Mouse (Mus musculus): ENCODE measurements at regions not wholly inside any gene's neighbourhood (a gene's known extent, or its start where the extent isn't known, plus 50 kb on each side); places are given as distances from the start of the nearest gene placed in this dataset.

DNA sequence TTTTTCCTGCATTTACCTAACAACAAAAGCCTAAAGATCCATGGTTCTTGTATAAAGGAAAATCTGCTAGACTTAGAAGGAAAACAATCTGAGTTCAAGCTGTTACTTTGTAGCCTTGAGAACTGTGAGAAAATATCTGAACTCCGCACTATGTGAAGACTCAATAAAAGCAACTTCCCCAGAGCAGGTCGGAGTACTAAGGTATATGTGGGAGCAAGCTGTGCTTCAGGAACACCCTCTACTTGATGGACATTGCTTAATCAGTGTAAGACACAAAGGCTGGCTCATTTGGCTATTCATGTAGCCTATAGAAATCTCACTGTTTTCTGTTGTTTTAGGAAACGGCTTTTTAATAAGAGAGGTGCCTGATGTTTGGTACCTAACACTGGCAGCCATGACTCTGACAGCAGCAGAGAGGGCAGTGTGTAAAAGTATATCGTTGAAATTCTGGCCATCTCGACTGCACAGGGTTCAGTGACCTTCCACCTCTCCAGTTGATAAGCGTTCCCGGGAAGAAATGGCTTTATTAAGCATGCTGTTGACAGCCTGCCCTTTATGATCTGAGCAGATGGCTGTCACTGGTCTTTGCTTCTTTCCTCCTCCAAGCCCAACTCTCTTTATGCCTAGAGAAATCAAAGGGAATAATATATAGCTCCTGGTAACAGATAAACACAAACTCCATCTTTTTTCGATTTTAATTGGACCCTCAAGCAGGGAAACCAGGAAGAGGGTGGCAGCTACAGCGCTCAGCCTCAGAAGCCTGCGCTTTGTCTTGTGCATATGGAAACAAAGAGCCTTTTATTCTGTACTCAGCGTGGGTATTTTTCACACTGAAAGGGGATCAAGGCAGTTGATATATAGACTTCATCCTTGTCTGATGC is 443.7 kb upstream of the Sel1l start:
- DNase-seq (ENCODE audit: low spot score), result no peak

DNA sequence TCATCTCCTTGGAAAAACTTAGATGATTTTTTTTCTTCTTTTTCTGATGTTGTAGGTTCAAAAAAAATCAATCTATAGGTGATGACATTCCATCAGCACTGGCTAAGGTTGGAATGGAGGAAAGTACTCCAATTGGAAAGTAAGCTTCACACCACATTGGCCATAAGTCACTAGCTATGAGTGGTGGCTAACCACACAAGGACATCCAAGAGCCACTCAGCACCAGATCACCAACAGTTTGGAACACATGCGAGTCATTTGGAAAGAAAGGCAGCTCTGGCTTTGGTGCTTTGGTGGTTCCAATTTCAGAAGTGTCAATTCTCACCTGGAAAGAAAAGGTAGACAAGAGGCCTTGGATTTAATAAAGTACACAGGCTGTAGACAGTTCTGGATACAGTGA is 442.5 kb upstream of the Sel1l start:
- DNase-seq (ENCODE audit: low spot score), result no peak

DNA sequence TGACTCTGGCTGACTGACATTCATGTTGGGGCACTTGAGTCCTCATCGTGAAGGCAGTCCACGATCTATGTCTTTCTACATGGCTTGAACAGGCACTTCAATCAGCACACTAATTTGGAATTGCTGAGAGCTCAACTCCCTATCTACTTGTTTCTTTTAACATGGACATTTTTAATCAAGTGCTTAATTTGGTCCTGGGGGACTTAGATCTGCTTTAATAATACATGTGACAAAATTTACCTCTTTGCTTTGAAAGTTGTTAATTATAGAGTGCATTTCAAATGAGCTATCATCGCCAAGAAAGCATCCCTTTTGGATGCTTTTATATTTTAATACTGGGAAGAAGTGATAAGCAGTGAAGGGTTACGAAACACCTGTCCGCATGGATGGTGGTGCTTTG is 436.6 kb upstream of the Sel1l start:
- DNase-seq (ENCODE audit: low spot score), result no peak

DNA sequence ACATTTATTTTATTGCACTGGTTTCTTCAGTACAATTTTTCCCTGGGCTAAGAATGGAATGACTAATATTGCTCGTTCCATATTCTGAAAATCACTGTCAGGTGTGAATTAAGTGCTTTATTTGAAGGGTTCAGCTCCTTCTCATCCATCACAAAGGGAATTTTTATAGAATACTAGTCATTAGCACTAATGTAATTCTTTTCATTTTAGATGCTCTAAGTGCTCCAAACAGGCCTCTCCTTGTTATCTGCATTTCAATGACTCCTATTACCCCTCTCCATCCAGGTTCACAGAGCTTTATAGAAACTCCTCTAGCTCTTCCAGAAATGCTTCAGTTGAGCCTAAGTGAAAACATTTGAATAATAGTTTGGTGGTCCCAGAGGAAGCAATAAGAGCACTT is 431.5 kb upstream of the Sel1l start:
- no peak for DNase-seq (ENCODE audit: low spot score)

DNA sequence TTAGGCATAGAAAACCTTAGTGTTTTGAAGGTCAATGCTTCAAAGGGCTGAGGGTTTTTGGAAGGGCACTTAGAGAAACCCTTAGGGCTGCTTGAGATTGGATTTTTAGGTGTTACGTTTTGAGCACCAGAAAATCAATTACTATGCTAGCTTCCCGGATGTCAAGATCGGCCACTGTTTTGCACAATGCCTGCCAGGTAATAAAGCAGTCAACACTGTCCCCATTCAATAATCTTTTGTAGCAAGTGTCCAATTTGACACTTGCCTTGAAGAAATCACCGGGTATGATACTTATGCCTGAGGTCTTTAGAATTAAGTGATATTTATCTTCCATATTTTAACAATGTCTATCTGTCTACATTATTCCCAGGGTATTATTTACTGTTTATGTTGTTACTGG is 403.0 kb upstream of the Sel1l start:
- DNase-seq (ENCODE audit: low spot score), result no peak

DNA sequence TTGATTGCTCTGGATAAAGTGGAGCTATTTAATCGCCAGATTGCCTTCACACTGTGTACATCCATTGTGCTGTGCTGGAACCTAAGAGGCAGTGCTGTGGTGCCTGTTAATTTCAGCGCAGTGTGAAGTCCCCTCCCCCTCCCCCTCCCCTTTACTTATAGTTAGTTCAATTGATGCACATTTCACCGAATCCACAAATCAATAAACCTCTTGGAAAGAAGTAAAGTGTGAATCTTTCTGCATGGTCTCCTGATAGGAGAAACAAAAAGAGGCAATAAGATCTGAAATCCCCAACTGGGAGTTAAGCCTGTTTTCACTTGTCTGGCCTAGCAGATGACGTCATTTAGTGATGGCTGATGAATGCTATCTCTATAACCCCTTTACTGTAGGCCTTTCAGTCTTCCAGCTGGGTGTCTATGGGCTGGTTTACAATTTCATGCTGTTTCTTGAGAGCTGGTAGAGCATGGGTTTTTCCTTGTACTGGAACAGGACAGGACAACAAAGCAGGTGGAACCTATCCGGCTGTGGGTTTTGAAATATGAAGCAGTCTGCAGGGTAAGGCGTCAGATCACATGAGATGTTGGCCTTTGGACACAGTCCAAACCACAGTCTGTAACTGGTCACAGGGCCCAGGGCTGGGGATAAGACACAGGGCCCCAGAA is 398.0 kb upstream of the Sel1l start:
- no peak for DNase-seq (ENCODE audit: low spot score)

DNA sequence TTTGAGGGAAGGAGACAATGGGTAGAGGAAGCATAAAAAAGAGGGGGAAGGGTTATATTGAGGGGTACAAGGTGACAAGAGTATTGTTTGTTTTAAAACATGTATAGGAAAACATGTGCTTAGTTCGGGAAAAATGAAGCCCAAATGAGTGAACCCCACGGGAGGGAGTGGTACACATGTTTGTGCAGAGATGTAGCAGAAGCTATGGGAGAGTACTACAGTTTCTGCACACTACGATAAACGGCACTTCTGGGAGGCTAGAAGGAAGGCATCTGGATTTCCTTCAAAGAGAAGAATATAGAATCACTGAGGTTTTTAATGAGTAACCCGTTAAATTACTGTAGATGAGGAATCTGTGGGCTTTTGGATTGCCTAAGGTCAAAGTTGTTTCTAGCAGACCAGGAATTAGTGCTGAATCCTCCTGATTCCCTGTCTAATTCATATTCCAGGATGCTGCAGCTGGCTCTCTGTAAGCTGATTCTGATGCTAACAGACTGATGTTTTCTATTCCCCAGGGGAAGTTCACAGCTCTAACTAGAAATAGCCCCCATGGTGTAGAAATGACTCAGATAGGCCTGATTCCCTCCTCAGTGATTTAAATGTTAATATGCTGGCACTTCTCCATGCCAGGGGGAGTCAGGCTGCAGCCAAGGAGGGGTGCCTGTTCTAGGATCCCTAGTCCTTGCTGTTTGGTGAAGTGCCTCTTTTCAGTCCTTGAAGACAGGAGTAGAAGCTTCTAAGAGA is 391.2 kb upstream of the Sel1l start:
- DNase-seq (ENCODE audit: low spot score), result no peak

DNA sequence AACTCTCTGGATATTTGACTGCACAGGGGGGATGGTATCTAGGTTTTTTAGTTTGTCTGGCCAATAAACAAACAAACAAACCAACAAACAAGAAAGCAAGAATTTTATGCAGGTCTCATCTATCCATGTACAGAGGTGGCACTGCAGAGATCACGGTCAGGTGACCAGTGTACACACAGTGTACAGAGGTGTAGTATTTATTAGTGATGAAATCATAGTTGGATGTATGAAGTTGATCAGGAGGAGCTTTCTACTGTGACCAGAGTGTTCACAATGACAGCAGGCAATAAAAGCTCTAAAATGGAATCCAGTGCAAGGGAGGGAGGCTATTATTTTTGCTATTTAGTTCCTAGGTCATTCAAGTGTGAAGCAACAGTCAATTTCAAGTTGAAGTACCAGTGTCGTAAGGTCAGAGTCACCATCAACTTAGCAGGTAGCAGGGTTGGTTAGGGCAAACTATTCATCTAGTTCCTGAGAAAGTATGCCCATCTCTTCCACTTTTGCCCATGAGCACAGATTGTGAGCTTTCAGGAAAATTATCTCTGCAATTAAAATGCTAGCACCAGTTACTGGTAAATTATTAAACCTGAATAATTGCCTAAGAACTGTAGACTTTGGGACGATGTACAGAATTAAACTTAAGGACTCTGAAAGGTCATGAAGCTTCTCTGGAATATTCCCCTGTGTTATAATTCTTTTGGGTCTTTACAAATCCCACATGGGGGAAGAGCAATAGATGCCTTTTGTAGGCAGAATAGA is 384.9 kb upstream of the Sel1l start:
- DNase-seq (ENCODE audit: low spot score), result no peak

DNA sequence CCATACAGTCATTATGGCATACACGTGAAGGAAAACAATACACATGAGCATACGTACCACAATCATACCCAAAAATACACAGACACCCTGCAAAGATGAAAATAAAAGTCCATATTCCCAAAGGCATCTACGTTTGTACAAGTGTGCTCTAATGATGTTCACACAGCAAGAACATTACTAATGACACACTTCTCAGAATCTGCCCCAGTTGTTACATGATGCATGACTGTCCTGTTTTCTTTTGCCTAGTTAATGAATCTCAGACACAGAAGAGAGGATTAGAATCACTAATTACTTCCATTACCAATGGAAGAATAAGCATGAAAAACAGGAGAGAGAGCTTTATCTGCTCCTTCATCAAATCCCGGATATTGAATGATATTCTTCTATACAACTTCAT is 379.6 kb upstream of the Sel1l start:
- DNase-seq (ENCODE audit: low spot score), result no peak

DNA sequence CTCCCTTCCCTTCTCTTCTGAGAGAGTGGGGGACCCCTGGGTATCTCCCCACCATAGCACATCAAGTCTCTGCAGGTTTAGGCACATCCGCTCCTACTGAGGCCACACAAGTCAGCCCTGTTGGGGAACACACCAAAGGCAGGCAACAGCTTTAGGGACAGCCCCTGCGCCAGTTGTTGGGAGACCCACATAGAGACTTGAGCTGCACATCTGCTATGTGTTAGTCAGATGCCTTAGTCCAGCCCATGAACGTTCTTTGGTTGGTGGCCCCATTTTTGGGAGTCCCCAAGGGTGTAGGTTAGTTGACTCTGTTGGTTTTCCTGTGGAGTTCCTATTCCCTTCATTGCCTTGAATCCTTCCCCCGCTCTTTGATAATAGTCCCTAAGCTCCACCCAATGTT is 354.4 kb upstream of the Sel1l start:
- no peak for DNase-seq (ENCODE audit: low spot score)

DNA sequence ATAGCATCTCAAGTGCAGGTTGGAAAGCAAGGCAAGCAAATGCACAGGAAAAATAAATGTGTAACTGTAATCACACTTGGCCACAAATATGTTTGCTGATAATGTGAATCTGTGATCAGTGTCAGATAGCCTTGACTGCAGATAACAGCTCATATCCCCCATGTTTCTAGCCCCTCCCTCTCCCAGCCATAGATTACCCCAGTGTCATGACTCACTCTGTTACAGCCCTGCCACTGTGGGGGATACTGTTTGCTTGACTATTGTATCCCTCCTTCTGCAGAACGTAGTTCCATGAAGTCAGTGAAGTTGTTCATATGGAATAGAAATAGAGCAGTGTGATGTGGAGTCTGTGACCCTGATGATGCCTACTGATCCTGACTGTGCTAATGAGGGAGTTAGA is 351.6 kb upstream of the Sel1l start:
- DNase-seq (ENCODE audit: low spot score), result no peak

DNA sequence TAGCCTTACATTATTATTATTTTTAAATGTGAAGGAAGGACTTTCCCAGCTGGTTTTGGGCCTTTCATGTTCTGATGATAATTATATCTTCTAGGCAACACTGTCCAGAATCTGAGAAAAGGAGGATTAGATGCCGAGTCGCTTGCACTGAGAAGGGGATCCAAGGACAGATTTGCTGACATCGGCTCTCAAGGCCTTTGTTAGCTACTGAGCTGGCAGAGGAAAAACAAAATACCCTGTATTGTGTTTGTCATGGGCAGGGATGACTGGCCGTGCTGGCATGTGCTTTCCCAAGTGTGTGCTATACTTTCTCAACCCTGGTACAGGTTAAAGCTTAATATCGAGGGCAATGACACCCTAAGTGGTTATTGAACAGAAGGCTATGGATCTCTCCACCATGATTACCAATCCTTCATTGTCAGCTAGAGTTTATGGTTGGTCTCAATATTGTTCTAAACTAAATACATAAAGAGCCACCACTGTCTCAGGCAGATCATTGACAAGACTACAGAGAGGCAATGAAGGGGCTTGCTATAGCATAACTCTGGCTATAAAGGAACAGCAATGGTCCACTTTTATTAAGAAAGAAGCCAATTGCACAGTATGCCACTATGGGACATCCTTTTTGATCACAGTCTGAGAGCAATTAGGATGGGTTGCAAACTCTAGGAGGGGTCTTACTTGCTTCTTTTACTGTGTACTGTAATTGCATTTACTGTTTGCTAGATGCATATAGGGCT is 350.0 kb upstream of the Sel1l start:
- no peak for DNase-seq (ENCODE audit: low spot score)

DNA sequence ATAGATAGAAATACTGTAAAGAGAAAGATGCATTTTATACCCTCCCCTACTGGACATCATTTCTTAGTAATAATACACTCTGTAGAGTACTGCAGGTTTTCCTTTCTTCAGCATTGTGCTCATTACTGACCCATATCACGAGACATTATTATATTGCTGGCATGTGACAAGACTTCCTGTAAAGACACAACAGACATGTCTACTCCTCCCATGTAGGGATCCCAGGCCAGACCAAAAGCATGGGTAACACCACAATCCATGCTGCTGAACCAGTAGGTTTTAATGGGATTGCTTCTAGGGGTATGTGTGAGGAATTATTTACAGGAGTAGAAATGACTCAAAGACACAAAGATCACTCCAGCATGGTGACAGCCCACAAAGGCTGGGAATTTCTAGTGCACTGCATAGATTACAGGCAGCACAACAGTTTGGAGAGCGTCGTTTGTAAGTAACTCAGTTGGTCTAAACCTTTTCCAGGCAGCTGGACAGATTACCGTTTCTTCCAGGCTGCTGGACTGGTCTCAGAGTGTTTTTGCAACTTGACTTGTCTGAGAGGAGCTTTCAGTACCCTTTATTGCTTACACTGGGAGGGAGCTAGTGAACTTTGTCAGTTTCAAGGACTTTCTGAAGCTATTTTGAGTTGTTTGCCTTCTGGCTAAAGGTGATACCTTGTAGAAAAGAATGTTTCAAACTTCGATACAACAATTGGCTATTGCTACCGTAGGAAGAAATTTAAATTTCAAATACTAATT is 345.2 kb upstream of the Sel1l start:
- DNase-seq (ENCODE audit: low spot score), result no peak

DNA sequence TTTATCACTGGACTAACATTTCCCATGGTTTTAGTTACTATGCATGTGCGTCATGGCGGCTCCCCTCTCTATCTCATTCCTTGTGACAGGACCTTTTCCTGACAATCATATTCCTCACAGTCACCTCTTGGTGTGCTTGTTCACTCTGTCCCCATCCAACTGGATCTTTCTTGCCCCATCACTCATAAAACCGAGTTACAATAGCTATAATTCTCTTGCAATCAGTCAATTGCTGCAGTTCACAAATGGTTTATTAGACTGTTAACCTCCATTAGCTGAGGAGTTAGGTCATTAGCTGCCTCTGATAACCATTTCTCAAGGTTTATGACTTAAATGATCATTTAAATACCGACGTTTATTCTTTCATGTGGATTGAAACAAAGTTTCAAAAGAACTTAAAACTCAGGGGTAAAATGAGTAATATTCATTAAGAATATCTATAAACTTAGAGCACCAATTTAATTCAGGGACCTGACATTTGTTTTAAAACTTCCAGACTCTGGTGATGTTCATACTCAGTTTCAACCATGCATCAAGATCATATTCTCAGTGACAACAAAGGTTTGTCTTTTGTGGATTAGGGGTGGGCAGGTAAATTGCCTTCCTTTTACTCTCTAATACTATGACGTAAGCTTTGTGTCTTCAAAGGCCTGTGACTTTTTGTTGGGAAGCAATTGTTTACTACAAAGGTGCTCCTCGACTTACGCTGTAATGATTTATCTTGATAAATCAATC is 344.4 kb upstream of the Sel1l start:
- no peak for DNase-seq (ENCODE audit: low spot score)

DNA sequence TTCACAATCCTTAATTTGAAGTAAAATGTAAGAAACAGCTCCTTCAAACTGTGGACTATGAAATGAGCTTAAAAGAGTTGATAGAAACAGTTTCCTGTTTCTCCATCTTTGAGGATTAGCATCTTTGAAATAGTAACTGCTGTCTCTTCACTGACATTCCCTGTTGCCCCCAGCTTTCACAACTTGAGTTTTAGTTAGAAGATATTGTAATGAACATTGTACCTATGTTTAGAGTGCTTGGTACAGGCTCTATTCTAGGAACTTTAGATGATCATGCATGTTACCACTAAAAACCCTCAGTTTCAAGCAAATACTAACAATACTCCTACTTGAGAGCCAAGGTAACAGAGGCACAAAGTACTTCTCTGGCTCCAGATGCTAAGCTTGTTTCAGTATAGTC is 340.1 kb upstream of the Sel1l start:
- DNase-seq (ENCODE audit: low spot score), result no peak

DNA sequence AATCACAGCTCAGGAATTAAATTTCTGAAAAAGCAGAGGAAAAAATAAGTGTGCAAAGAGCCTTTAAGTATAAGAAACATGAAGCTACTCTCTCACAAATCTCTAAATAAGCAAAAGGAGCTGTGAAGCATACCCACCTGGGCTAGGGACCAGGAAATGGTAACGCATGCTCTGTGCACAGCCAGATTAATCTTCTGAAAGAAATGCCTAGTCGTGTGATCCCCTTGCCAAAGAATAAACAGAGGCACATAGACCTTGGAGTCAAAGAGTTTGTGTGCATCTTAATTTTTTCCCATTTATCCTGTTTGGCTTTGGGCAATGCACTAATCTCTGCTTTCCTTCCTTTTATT is 338.2 kb upstream of the Sel1l start:
- no peak for DNase-seq (ENCODE audit: low spot score)

DNA sequence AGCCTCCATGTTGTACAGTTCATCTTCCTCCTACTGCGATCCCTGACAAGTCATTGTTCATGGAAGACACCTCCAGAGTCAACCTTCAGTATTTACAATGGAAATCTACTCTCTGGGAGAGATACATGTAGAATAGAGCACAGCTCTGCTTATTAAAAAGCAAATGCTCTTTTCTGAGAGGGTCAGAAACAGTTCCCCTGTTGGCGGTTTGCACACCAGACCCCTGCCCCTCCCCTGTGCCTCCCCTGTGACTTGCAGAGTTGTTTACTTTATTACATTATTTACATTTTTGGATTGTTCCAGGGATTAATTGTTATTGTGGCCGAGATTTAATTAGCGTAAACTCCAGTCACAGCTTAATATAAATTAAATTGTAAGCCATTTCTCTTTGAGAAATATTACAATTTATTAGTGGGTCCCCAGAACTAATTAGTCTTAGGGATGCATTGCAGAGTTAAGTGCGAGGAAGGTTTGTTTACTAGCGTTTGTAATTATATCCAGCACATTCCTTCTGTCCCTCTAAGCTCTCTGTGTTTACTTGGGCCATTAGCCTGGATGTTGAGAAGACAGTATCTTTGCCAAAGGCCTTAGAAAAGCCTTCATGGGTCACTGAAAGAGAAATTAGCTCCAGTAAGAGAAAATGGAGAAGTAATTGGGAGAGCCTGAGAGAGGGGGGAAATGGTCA is 337.6 kb upstream of the Sel1l start:
- no peak for DNase-seq (ENCODE audit: low spot score)

DNA sequence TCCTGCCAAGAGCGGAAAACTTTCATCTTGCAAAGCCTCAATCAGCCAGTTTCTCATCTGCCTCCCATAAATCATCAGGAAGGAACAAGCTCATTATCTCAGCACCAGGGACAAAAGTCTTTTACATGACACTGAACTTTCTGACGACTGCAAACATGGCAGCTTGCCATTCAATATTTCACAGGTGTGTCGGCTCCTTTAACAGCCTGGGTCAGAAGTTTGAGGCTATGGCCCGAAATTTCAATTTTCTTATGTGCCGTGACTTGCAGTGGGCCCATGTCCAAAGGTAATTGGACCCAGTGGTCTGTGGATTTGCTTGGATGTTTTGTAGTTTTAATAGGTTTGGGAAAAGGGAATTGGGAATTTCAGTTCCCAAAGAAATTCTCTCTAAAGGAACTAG is 330.3 kb upstream of the Sel1l start:
- DNase-seq (ENCODE audit: low spot score), result no peak

DNA sequence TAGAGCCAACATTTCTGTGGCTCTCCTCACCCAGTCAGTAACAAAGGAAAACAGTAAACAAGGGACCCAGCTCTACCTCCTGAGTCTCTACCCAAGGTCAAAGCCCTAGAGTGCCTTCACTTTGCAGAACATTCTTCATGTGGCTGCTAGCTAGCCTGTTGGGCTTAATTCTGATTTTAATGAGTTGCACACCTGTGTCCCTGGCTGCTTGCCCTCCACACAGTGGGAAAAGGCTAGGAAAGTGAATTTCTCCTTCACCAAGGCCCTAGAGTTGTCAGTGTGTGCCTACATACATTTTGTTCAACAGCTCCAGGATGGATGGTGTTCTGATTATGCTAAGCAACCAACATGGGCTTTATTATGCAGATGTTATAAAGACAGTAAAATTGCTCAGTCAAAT is 307.8 kb upstream of the Sel1l start:
- DNase-seq (ENCODE audit: low spot score), result no peak

DNA sequence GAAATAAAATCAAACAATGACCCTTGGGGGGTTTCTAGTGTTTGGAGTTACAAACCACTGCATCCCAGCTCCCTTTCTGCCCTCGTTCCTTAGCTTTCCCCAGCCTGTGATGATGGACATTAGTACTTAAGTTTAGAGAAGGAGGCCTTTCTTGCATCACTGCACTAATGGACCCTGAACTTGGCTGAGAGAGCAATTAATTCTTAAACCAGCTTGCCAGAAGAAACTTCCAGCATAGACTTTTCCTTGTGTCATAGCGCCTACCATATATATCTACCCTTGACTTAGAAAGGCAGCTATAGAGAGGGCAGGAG is 303.9 kb upstream of the Sel1l start:
- DNase-seq (ENCODE audit: low spot score), result no peak
